Mouse (Mus musculus) megakaryocyte, embryonic 14.5 days (primary cell): ENCODE data around the gene Platr17. TPM values are rescaled to one million over a fixed set of nuclear protein-coding genes. Genes with fewer than 3 reads are reported as not detected.
"Not testable (repeated sequence)": the region's sequence is repeated elsewhere in the genome, so short reads cannot be mapped to it uniquely, and the experiment has no call there.

Experiments used
- H3K27me3 ChIP-seq: replicated peaks from 2 replicates; pipeline ENCODE3; 2012; ENCODE audit warnings: inconsistent platforms
- H3K36me3 ChIP-seq: replicated peaks from 2 replicates; pipeline ENCODE3; 2012; ENCODE audit warnings: low read length, inconsistent platforms, mixed read lengths
- H3K4me1 ChIP-seq: 2 replicates; pipeline ENCODE4 v1.6.1; 2012; ENCODE audit warnings: inconsistent platforms
- H3K4me3 ChIP-seq: replicated peaks from 2 replicates; pipeline ENCODE3; 2012; ENCODE audit warnings: moderate library complexity, mild to moderate bottlenecking, inconsistent platforms
- H3K9me3 ChIP-seq: 2 replicates; pipeline ENCODE4 v1.6.1; 2012; ENCODE audit warnings: inconsistent platforms
- FLI1 ChIP-seq: IDR thresholded peaks from 2 replicates; pipeline ENCODE4 v1.6.1; 2012; ENCODE audit warnings: low read length, inconsistent platforms, mixed read lengths
- GATA1 ChIP-seq: IDR thresholded peaks from 3 replicates; pipeline ENCODE4 v1.6.1; 2012; ENCODE audit warnings: mixed read lengths, low read length, inconsistent platforms, borderline replicate concordance
- polyA plus RNA-seq: library from polyadenylated mRNA; stranded (reverse); fragments of >175 nt; gene quantifications from 2 replicates; pipeline ENCODE4 v1.2.3, GENCODE M21; 2012; ENCODE audit warnings: low replicate concordance; ENCODE audit not compliant: insufficient read depth

Platr17 gene
- polyA plus RNA-seq, 1 experiment, result not detected

DNA sequence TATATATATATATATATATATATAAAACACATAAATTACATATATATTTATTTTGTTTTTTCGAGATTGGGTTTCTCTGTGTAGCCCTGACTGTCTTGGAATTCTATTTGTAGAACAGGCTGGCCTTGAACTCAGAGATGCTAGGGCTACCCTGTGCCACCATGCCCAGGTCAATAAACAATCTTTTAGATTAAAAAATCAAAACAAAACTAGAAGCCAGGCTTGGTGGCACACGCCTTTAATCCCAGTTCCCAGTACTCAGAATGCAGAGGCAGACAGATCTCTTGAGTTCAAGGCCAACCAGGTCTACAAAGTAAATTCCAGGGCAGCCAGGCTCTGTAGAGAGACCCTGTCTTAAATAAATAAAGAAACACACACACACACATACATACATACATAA, 13.6 kb upstream of the Platr17 start:
- Histone ChIP-seq H3K4me3 (no peak overlapping the region), H3K9me3 (no peaks in the 10 kb centered on the region), H3K36me3 (peaks cover 3% of the 10 kb centered on the region), H3K27me3 (no peaks in the 10 kb centered on the region), H3K4me1 (peaks cover 18% of the 10 kb centered on the region)
- TF ChIP-seq FLI1 (no peak), GATA1 (no peak)

DNA sequence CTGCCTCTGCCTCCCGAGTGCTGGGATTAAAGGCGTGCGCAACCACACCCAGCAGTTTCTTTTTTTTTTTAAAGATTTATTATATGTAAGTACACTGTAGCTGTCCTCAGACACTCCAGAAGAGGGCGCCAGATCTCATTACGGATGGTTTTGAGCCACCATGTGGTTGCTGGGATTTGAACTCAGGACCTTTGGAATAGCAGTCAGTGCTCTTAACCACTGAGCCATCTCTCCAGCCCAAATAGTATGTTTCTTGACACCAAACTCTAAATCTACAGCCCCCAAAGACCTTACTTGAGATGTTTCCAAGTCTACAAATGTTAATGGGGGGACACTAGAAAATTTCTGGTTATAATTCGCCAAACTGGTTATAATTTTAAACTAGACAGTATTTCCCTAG, 13.0 kb upstream of the Platr17 start:
- not testable (repeated sequence) for H3K9me3 ChIP-seq, H3K36me3 ChIP-seq, H3K4me3 ChIP-seq, H3K27me3 ChIP-seq
- peaks cover 18% of the 10 kb centered on the region for H3K4me1 ChIP-seq

DNA sequence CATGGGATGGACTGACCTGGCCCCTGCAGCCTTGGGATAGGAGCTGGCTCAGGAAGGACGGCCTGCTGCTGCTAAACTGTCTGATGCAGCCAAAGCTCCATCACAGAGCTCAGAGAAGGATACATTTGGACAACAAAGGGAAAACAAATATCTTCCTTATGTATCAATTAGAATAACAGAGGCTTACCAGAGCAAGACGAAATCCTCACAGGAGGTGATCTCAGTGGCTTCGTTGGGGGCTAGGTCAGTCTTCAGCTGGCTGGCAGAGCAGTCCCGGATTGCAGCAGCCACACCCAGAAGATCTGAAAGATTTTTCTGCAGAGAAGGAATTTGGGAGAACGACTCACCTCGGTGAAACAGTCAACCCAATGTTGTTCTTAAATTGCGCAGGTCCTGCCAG, 12.5 kb upstream of the Platr17 start:
- H3K4me1 ChIP-seq, result peaks cover 20% of the 10 kb centered on the region
- H3K9me3 ChIP-seq, result no peaks in the 10 kb centered on the region
- no peak overlapping the region for H3K4me3 ChIP-seq
- H3K36me3 ChIP-seq, result no peaks in the 10 kb centered on the region
- no peak for TF ChIP-seq FLI1
- TF ChIP-seq GATA1, result no peak
- H3K27me3 ChIP-seq, result no peaks in the 10 kb centered on the region

DNA sequence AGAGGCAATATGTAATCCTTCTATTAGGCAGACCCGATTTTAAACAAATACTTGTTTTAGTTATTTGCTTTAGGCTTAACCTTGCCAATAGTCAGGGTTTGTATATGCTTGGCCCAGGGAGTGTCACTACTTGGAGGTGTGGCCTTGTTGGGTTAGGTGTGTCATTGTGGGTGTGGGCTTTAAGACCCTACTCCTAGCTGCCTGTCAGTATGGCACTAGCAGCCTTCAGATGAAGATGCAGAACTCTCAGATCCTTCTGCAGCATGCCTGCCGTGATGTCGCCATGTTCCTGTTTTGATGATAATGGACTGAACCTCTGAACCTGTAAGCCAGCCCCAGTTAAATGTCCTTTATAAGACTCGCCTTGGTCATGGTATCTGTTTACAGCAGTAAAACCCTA, 11.9 kb upstream of the Platr17 start:
- H3K4me1 ChIP-seq, result peaks cover 17% of the 10 kb centered on the region
- H3K9me3 ChIP-seq, H3K36me3 ChIP-seq, H3K4me3 ChIP-seq, H3K27me3 ChIP-seq: not testable (repeated sequence)

DNA sequence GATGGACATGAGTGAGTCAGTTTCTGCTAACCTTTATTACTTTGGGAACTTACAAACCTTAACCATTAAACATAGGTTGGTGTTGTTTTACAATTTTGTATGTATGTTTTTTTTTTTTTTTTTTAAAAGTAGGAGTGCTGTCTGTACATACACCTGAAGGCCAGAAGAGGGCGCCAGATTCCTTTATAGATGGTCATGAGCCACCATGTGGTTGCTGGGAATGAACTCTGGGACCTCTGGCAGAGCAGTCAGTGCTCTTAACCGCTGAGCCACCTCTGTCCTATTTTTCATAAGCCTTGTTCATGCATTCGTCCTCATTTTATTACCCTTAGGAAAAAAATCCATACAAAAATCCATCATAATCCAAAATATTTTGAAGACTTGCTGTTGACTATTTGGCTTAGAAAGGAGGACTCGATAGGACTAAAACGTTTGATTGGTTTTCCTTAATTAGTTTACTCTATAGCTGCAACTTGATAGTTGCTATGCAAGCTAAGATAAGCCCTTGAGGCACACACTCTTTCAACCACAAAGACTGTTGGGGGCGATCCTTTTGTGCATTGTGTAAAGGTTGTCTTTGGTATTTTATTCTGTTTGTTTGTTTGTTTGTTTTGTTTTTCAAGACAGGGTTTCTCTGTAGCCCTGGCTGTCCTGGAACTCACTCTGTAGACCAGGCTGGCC, 7.7 kb upstream of the Platr17 start:
- Histone ChIP-seq H3K4me1 (peaks cover 20% of the 10 kb centered on the region), H3K36me3 (no peaks in the 10 kb centered on the region), H3K27me3 (no peaks in the 10 kb centered on the region), H3K9me3 (no peaks in the 10 kb centered on the region), H3K4me3 (no peak overlapping the region)
- no peak for TF ChIP-seq FLI1
- TF ChIP-seq GATA1, result no peak

DNA sequence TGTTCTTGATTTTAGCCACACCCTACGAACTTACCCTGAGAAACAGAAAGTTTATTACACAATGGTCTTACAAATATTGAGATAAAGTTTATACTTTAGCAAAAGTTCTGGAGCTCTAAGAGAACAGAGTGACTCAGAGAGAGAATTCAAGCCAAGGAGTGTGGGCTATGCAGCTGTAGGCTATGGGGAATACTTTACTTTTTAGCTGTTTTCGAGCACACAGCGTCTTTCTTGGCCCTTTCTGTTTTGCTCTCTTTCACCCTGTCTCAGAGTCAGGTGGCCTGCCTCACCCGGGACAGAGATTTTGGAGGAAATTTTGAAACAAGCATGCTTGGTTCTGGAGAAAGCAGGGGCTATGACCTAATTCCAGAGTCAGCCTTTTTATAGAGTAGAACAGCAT, 6.7 kb upstream of the Platr17 start:
- not testable (repeated sequence) for H3K36me3 ChIP-seq, H3K27me3 ChIP-seq, H3K9me3 ChIP-seq, H3K4me3 ChIP-seq
- peaks cover 27% of the 10 kb centered on the region for H3K4me1 ChIP-seq

DNA sequence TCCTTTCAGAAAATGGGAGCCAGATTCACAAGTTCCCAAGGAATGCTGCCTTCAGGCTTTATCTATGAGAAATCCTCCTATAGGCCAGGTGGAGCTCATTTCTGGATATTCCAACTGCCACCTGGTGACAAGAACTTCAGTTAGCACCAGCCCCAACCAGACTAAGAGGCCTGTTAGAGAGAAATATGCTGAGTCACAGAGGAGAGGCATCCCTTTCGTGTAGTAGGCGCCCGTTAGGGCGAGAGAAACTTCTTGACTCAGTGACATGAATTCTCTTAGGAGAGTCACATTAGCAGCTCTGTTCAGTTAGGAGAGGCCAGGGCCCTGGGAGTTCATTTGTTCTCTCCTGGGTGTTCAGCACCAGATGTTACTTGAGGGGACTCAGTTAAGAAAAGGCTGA, 5.3 kb upstream of the Platr17 start:
- H3K4me1 ChIP-seq, result peaks cover 36% of the 10 kb centered on the region

DNA sequence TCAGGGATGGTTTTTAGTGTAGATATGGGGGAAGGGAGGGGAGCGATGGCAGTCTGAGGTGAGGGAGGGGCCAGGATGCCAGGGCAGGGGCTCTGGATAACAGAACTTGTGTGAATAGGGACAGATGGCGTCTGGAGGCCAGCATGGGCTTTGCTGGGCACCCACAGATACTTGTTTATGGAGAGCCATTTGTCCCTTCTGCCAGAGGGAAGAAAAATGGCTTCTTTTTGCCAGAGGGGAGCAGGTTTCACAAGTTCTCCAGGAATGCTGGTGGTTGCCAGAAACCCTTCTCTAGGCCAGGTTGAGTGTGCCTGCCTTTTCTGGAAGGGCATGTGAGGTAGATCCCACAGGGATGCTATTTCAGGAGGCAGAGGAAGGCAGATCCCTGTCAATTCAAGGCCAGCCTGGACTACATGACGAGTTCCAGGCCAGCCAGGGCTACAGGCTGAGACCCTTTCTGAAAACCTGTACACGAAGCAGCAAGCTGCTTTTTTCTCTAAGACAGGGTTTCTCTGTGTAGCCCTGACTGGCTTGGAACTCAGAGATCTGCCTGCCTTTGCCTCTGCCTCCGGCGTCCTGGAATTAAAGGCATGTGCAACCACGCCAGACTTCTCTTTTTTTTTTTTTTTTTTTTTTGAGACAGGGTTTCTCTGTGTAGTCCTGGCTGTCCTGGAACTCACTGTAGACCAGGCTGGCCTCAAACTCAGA, 4.5 kb upstream of the Platr17 start:
- no peaks in the 10 kb centered on the region for H3K36me3 ChIP-seq
- H3K4me1 ChIP-seq, result peaks cover 36% of the 10 kb centered on the region
- no peak overlapping the region for H3K4me3 ChIP-seq
- H3K27me3 ChIP-seq, result no peaks in the 10 kb centered on the region
- no peaks in the 10 kb centered on the region for H3K9me3 ChIP-seq
- TF ChIP-seq GATA1, result no peak
- TF ChIP-seq FLI1, result no peak

More for the DNA sequence above, 5.3 kb upstream of the Platr17 start:
- no peaks in the 10 kb centered on the region for H3K9me3 ChIP-seq
- TF ChIP-seq FLI1 (no peak), GATA1 (no peak)
- H3K4me3 ChIP-seq, result no peak overlapping the region
- no peaks in the 10 kb centered on the region for H3K27me3 ChIP-seq
- H3K36me3 ChIP-seq, result no peaks in the 10 kb centered on the region

DNA sequence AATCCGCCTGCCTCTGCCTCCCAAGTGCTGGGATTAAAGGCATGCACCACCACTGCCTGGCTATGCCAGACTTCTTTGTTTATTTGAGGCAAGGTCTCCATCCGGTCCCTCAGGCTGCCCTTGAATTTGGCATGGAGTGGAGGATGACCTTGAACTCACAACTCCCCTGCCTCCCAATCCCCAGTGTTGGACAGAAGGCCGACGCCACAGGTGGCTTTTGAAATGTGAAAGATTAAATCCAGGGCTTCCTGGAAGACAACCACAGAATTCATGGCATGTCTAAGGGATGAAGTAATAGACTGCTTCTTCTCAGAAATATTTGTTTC, 4.0 kb upstream of the Platr17 start:
- no peak for TF ChIP-seq GATA1
- no peak for TF ChIP-seq FLI1
- Histone ChIP-seq H3K4me3 (no peak overlapping the region), H3K36me3 (no peaks in the 10 kb centered on the region), H3K4me1 (peaks cover 36% of the 10 kb centered on the region), H3K27me3 (no peaks in the 10 kb centered on the region), H3K9me3 (no peaks in the 10 kb centered on the region)

DNA sequence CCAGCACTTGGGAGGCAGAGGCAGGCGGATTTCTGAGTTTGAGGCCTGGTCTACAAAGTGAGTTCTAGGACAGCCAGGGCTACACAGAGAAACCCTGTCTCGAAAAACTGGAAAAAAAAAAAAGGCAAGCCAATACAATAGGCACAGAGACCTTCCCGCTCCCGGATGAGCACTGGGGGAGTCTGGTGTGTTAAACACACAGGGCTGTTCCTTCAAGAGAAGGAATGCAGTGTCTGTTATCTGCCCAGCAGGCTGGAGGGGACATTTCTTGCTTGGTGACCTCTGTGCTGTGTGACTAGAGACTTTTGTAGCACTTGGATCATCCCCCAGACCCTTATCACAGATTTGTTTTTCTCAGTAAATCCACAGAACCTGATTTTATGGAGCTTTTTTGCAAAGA, 3.3 kb upstream of the Platr17 start:
- H3K36me3 ChIP-seq, result no peaks in the 10 kb centered on the region
- H3K9me3 ChIP-seq, result no peaks in the 10 kb centered on the region
- TF ChIP-seq GATA1 (no peak), FLI1 (no peak)
- no peaks in the 10 kb centered on the region for H3K27me3 ChIP-seq
- no peak overlapping the region for H3K4me3 ChIP-seq
- H3K4me1 ChIP-seq, result peaks cover 37% of the 10 kb centered on the region

DNA sequence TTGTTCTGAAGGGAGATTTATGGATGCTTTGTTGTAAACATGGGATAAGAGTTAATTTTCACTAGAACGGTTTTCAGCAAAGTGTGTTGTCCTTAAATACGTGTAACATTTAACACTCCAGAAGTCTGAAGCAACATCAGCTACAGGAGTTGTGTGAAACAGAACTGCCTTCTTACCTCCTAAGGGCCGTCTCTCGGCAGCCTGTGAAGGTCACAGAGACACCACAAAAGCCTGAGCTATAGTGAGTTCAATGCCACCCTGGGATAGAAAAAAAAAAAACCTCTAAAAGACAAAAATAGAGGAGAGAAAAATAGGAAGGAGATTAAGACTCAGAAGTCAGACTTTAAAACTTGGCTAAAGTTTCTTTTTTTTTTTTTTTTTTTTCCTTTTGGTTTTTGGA, 2.9 kb upstream of the Platr17 start:
- H3K27me3 ChIP-seq, result no peaks in the 10 kb centered on the region
- peaks cover 40% of the 10 kb centered on the region for H3K4me1 ChIP-seq
- no peaks in the 10 kb centered on the region for H3K9me3 ChIP-seq
- no peak overlapping the region for H3K4me3 ChIP-seq
- no peaks in the 10 kb centered on the region for H3K36me3 ChIP-seq
- no peak for TF ChIP-seq FLI1
- TF ChIP-seq GATA1, result no peak
